Mouse (Mus musculus): ENCODE data around the gene Ackr4. TPM values are rescaled to one million over a fixed set of nuclear protein-coding genes. Genes with fewer than 3 reads are reported as not detected.

The Ackr4 gene
- total and polyA plus RNA-seq, 2 experiments from 2014 or later: 6.7 to 18.8 TPM

GRCm38 (mm10) chr9:104079379-104079778, 47.4 kb downstream of the Ackr4 start:
- Histone ChIP-seq H3K27me3 (ENCODE audit: control insufficient read depth, insufficient read depth, low read length) (no peaks in the 10 kb centered on the region), H3K4me3 (ENCODE audit: low read depth, low read length) (no peak overlapping the region), H3K4me1 (ENCODE audit: control insufficient read depth, insufficient read depth) (no peaks in the 10 kb centered on the region), H3K9ac (replicated peaks; ENCODE audit: low read depth, low read length) (no peak overlapping the region), H3K9me3 (replicated peaks; ENCODE audit: control insufficient read depth, low read length) (no peaks in the 10 kb centered on the region), H3K36me3 (replicated peaks; ENCODE audit: control insufficient read depth, insufficient read depth, low read length) (peaks cover 17% of the 10 kb centered on the region), H3K4me2 (ENCODE audit: low read depth, low read length) (no peak overlapping the region), H3K27ac (ENCODE audit: low read depth) (no peak overlapping the region)
- ATAC-seq (ENCODE audit: insufficient read depth, low read depth) (no peak), DNase-seq (ENCODE audit: low spot score) (no peak)
- WGBS: 48% methylated on average over 5 of the region's 5 CpGs
- TF ChIP-seq CTCF (IDR thresholded peaks at IDR 0.05; ENCODE audit: low read depth) (peak; percentile 45), EP300 (IDR thresholded peaks at IDR 0.05; ENCODE audit: low read depth) (no peak)

- Histone ChIP-seq H3K4me2 (ENCODE audit: low read depth, low read length) (no peak overlapping the region), H3K36me3 (replicated peaks; ENCODE audit: control insufficient read depth, insufficient read depth, low read length) (peaks cover 14% of the 10 kb centered on the region), H3K27ac (ENCODE audit: low read depth) (no peak overlapping the region), H3K9me3 (replicated peaks; ENCODE audit: control insufficient read depth, low read length) (no peaks in the 10 kb centered on the region), H3K4me1 (ENCODE audit: control insufficient read depth, insufficient read depth) (no peaks in the 10 kb centered on the region), H3K4me3 (ENCODE audit: low read depth, low read length) (no peak overlapping the region), H3K9ac (replicated peaks; ENCODE audit: low read depth, low read length) (no peak overlapping the region), H3K27me3 (ENCODE audit: control insufficient read depth, insufficient read depth, low read length) (no peaks in the 10 kb centered on the region)
- 91% methylated on average over 1 of the region's 1 CpGs for WGBS
- DNase-seq (ENCODE audit: low spot score) (no peak), ATAC-seq (ENCODE audit: insufficient read depth, low read depth) (no peak)
- TF ChIP-seq EP300 (IDR thresholded peaks at IDR 0.05; ENCODE audit: low read depth) (no peak), CTCF (IDR thresholded peaks at IDR 0.05; ENCODE audit: low read depth) (no peak)
These were observed 48.0 kb downstream of the Ackr4 start for GRCm38 (mm10) chr9:104078780-104079179.

- ATAC-seq (ENCODE audit: insufficient read depth, low read depth): no peak
- TF ChIP-seq CTCF (IDR thresholded peaks at IDR 0.05; ENCODE audit: low read depth): peak; percentile 56
- no peak for TF ChIP-seq EP300 (IDR thresholded peaks at IDR 0.05; ENCODE audit: low read depth)
- no peak overlapping the region for H3K27ac ChIP-seq (ENCODE audit: low read depth)
- no peak overlapping the region for H3K4me2 ChIP-seq (ENCODE audit: low read depth, low read length)
- H3K4me3 ChIP-seq (ENCODE audit: low read depth, low read length): no peak overlapping the region
- no peaks in the 10 kb centered on the region for H3K27me3 ChIP-seq (ENCODE audit: control insufficient read depth, insufficient read depth, low read length)
- H3K36me3 ChIP-seq (replicated peaks; ENCODE audit: control insufficient read depth, insufficient read depth, low read length): 0 out of 2 replicates have a peak, but pooled peaks cover under 1% of the 10 kb centered on the region
- WGBS: 52% methylated on average over 2 of the region's 2 CpGs
- no peaks in the 10 kb centered on the region for H3K9me3 ChIP-seq (replicated peaks; ENCODE audit: control insufficient read depth, low read length)
- DNase-seq (ENCODE audit: low spot score): no peak
- H3K4me1 ChIP-seq (ENCODE audit: control insufficient read depth, insufficient read depth): no peaks in the 10 kb centered on the region
- no peak overlapping the region for H3K9ac ChIP-seq (replicated peaks; ENCODE audit: low read depth, low read length)
These were observed 50.9 kb downstream of the Ackr4 start for GRCm38 (mm10) chr9:104075808-104076207.

- no peak overlapping the region for H3K4me2 ChIP-seq (ENCODE audit: low read depth, low read length)
- no peak overlapping the region for H3K9ac ChIP-seq (replicated peaks; ENCODE audit: low read depth, low read length)
- H3K9me3 ChIP-seq (replicated peaks; ENCODE audit: control insufficient read depth, low read length): no peaks in the 10 kb centered on the region
- DNase-seq (ENCODE audit: low spot score) (no peak), ATAC-seq (ENCODE audit: insufficient read depth, low read depth) (no peak)
- WGBS: 67% methylated on average over 8 of the region's 8 CpGs
- H3K4me3 ChIP-seq (ENCODE audit: low read depth, low read length): no peak overlapping the region
- H3K27ac ChIP-seq (ENCODE audit: low read depth): no peak overlapping the region
- H3K36me3 ChIP-seq (replicated peaks; ENCODE audit: control insufficient read depth, insufficient read depth, low read length): no peaks in the 10 kb centered on the region
- TF ChIP-seq CTCF (IDR thresholded peaks at IDR 0.05; ENCODE audit: low read depth) (no peak), EP300 (IDR thresholded peaks at IDR 0.05; ENCODE audit: low read depth) (no peak)
- no peaks in the 10 kb centered on the region for H3K4me1 ChIP-seq (ENCODE audit: control insufficient read depth, insufficient read depth)
- no peaks in the 10 kb centered on the region for H3K27me3 ChIP-seq (ENCODE audit: control insufficient read depth, insufficient read depth, low read length)
These were observed 55.7 kb downstream of the Ackr4 start for GRCm38 (mm10) chr9:104070863-104071604.

GRCm38 (mm10) chr9:104070241-104070640, 56.5 kb downstream of the Ackr4 start:
- Histone ChIP-seq H3K4me1 (ENCODE audit: control insufficient read depth, insufficient read depth) (no peaks in the 10 kb centered on the region), H3K27me3 (ENCODE audit: control insufficient read depth, insufficient read depth, low read length) (no peaks in the 10 kb centered on the region), H3K4me2 (ENCODE audit: low read depth, low read length) (no peak overlapping the region), H3K27ac (ENCODE audit: low read depth) (no peak overlapping the region), H3K4me3 (ENCODE audit: low read depth, low read length) (no peak overlapping the region), H3K9me3 (replicated peaks; ENCODE audit: control insufficient read depth, low read length) (no peaks in the 10 kb centered on the region), H3K36me3 (replicated peaks; ENCODE audit: control insufficient read depth, insufficient read depth, low read length) (no peaks in the 10 kb centered on the region), H3K9ac (replicated peaks; ENCODE audit: low read depth, low read length) (no peak overlapping the region)
- DNase-seq (ENCODE audit: low spot score): no peak
- no peak for ATAC-seq (ENCODE audit: insufficient read depth, low read depth)
- WGBS: 38% methylated on average over 4 of the region's 4 CpGs
- TF ChIP-seq EP300 (IDR thresholded peaks at IDR 0.05; ENCODE audit: low read depth) (no peak), CTCF (IDR thresholded peaks at IDR 0.05; ENCODE audit: low read depth) (no peak)

DNA sequence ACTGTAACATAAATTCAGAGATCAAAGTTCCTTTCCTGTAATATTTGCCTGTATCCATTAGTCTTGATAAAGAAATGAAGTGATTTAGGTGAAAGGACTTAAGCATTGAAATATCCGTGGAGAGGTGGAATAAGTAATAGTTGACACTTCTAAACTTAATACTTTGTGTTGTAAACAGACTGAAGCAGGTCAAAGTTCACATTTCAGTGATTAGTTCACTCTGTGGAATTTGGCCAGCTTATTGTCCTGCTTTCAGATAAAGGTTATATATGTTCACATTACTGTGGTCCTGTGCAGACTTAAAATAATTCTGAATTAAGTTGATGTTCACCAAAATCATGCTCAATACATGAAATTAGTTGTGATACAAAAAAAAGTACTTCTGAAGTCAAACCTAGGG, 62.2 kb downstream of the Ackr4 start:
- Histone ChIP-seq H3K9me3 (replicated peaks; ENCODE audit: control insufficient read depth, low read length) (no peaks in the 10 kb centered on the region), H3K27ac (ENCODE audit: low read depth) (no peak overlapping the region), H3K9ac (replicated peaks; ENCODE audit: low read depth, low read length) (no peak overlapping the region), H3K4me2 (ENCODE audit: low read depth, low read length) (no peak overlapping the region; the same call in 1 of the 2 replicates), H3K36me3 (replicated peaks; ENCODE audit: control insufficient read depth, insufficient read depth, low read length) (peaks cover 14% of the 10 kb centered on the region; the same call in 1 of the 2 replicates), H3K27me3 (ENCODE audit: control insufficient read depth, insufficient read depth, low read length) (no peaks in the 10 kb centered on the region), H3K4me1 (ENCODE audit: control insufficient read depth, insufficient read depth) (peaks cover 13% of the 10 kb centered on the region), H3K4me3 (ENCODE audit: low read depth, low read length) (no peak overlapping the region)
- DNase-seq (ENCODE audit: low spot score) (no peak), ATAC-seq (ENCODE audit: insufficient read depth, low read depth) (no peak)
- TF ChIP-seq EP300 (IDR thresholded peaks at IDR 0.05; ENCODE audit: low read depth) (no peak), CTCF (IDR thresholded peaks at IDR 0.05; ENCODE audit: low read depth) (no peak)
- 18% methylated on average over 1 of the region's 1 CpGs for WGBS

All from heart, postnatal 0 days (tissue).